Mouse (Mus musculus): Measurements from ENCODE around the gene Tra2a. TPM values are rescaled to one million over a fixed set of nuclear protein-coding genes. Genes with fewer than 3 reads are reported as not detected.
A peak's percentile ranks its signal among the peaks of the same experiment; 100 is the strongest.
"Not testable (repeated sequence)": the region's sequence is repeated elsewhere in the genome, so short reads cannot be mapped to it uniquely, and the experiment has no call there.

Gene Tra2a
- polyA plus RNA-seq, 1 experiment from 2014 or later: 60.1 TPM

DNA sequence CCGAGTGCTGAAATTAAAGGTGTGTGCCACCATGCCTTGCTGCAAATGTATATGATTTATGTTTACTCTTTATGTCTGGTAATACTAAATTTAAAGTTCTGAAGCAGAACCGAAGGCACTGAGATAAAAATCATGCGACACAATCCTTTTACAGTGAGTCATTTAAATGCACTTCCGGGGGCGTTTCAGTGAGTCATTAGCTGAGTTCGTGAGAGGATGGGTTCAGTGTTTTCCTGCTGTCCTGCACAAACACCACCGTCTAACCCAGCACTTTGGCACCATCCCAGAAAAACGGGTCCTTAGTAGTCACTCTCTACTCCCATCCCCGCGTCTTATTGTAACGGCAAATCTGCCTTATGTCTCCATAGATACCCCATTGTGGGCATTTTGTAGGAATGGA, 6.1 kb upstream of the Tra2a start:
- ATAC-seq (ENCODE audit: low FRiP score, low TSS enrichment): no peak
- Histone ChIP-seq H3K27me3 (ENCODE audit: control insufficient read depth, insufficient read depth, low read length) (no peaks in the 10 kb centered on the region), H3K36me3 (ENCODE audit: control insufficient read depth, insufficient read depth, low read length) (no peaks in the 10 kb centered on the region), H3K9ac (ENCODE audit: low read depth, low read length) (no peak overlapping the region), H3K4me1 (ENCODE audit: control insufficient read depth, insufficient read depth, low read length) (no peaks in the 10 kb centered on the region), H3K4me2 (replicated peaks; ENCODE audit: low read depth, low read length) (no peak overlapping the region), H3K27ac (ENCODE audit: low read depth, low read length) (no peak overlapping the region), H3K9me3 (ENCODE audit: control insufficient read depth, low read length) (no peaks in the 10 kb centered on the region), H3K4me3 (ENCODE audit: low read length) (no peak overlapping the region)
- 54% methylated on average over 11 of the region's 11 CpGs for WGBS

DNA sequence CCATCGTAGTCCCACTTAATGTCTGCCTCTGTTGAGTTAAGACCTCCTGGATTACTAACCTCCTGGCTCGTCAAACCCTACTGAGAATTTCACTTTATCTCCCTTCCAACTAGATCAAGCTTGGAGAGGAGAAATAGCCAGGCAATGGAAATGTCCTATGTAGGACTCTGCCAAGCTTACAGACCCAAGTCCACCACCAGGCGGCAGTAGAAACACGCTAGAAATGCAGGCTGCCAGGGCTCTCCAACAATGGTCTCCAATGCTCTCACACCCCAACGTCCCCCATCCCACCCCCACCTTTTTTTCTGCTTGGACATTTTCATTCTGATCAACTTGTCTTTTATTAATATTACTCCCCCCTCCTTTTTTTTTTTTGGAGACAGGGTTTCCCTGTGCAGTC, 5.4 kb upstream of the Tra2a start:
- H3K9ac ChIP-seq (ENCODE audit: low read depth, low read length): no peak overlapping the region
- WGBS: 25% methylated on average over 5 of the region's 5 CpGs
- no peaks in the 10 kb centered on the region for H3K27me3 ChIP-seq (ENCODE audit: control insufficient read depth, insufficient read depth, low read length)
- H3K4me3 ChIP-seq (ENCODE audit: low read length): no peak overlapping the region
- no peaks in the 10 kb centered on the region for H3K9me3 ChIP-seq (ENCODE audit: control insufficient read depth, low read length)
- no peaks in the 10 kb centered on the region for H3K4me1 ChIP-seq (ENCODE audit: control insufficient read depth, insufficient read depth, low read length)
- H3K4me2 ChIP-seq (replicated peaks; ENCODE audit: low read depth, low read length): no peak overlapping the region
- H3K27ac ChIP-seq (ENCODE audit: low read depth, low read length): no peak overlapping the region
- no peaks in the 10 kb centered on the region for H3K36me3 ChIP-seq (ENCODE audit: control insufficient read depth, insufficient read depth, low read length)
- peak; percentile 69; the same call in 1 of the 2 replicates for ATAC-seq (ENCODE audit: low FRiP score, low TSS enrichment)

DNA sequence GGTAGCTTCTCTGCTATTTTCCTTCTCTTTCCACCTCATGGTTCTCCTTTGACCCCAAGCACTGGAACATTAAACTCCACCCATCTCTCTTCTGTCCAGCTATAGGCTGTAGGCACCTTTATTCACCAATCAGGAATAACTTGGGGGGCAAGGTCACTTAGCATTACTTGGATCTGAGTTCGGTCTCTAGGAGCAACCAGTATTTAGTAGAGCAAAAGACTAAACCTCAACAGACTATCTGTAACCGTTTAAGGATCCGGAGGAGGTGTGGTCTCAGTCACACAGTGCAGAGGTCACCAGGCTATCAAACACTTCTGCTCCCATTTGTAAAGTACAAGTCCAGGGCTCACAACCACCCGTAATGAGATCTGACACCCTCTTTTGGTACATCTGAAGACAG, 3.9 kb upstream of the Tra2a start:
- no peaks in the 10 kb centered on the region for H3K36me3 ChIP-seq (ENCODE audit: control insufficient read depth, insufficient read depth, low read length)
- no peak for ATAC-seq (ENCODE audit: low FRiP score, low TSS enrichment)
- no peaks in the 10 kb centered on the region for H3K9me3 ChIP-seq (ENCODE audit: control insufficient read depth, low read length)
- H3K4me2 ChIP-seq (replicated peaks; ENCODE audit: low read depth, low read length): no peak overlapping the region
- H3K4me1 ChIP-seq (ENCODE audit: control insufficient read depth, insufficient read depth, low read length): no peaks in the 10 kb centered on the region
- H3K27me3 ChIP-seq (ENCODE audit: control insufficient read depth, insufficient read depth, low read length): no peaks in the 10 kb centered on the region
- no peak overlapping the region for H3K4me3 ChIP-seq (ENCODE audit: low read length)
- WGBS: 53% methylated on average over 4 of the region's 4 CpGs
- no peak overlapping the region for H3K27ac ChIP-seq (ENCODE audit: low read depth, low read length)
- H3K9ac ChIP-seq (ENCODE audit: low read depth, low read length): no peak overlapping the region

DNA sequence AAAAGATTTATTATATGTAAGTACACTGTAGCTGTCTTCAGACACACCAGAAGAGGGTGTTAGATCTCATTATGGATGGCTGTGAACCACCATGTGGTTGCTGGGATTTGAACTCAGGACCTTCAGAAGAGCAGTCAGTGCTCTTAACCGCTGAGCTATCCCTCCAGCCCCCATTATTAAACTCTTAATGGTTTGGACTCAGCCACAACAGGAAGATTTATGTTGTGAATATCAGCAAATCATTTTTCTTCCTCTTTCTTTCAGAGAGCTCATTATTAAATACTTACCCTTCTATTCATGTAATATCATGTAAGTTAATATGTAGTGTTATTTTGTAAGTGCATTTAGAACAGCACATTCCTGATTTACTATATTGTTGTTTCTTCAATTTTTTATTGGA, 1.4 kb upstream of the Tra2a start:
- not testable (repeated sequence) for H3K4me3 ChIP-seq (ENCODE audit: low read length); H3K9me3 ChIP-seq (ENCODE audit: control insufficient read depth, low read length); H3K27me3 ChIP-seq (ENCODE audit: control insufficient read depth, insufficient read depth, low read length); H3K9ac ChIP-seq (ENCODE audit: low read depth, low read length); ATAC-seq (ENCODE audit: low FRiP score, low TSS enrichment); H3K36me3 ChIP-seq (ENCODE audit: control insufficient read depth, insufficient read depth, low read length); H3K27ac ChIP-seq (ENCODE audit: low read depth, low read length); H3K4me2 ChIP-seq (replicated peaks; ENCODE audit: low read depth, low read length)
- H3K4me1 ChIP-seq (ENCODE audit: control insufficient read depth, insufficient read depth, low read length): peaks cover 15% of the 10 kb centered on the region
- WGBS: 100% methylated on average over 1 of the region's 1 CpGs

DNA sequence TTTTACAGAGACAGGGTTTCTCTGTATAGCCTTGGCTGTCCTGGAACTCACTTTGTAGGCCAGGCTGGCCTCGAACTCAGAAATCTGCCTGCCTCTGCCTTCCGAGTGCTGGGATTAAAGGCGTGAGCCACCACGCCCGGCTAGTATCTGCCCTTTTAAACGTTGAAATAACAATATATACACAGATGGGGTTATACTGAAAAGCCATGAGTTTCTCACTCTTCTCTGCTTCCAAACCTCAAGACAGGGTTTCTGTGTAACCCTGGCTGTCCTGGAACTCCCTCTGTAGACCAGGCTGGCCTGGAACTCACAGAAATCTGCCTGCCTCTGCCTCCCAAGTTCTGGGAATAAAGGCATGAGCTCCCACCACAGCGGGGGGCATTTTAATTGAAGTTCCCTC, 613 bp upstream of the Tra2a start:
- not testable (repeated sequence) for H3K4me2 ChIP-seq (replicated peaks; ENCODE audit: low read depth, low read length); H3K9me3 ChIP-seq (ENCODE audit: control insufficient read depth, low read length); ATAC-seq (ENCODE audit: low FRiP score, low TSS enrichment); H3K36me3 ChIP-seq (ENCODE audit: control insufficient read depth, insufficient read depth, low read length); H3K27ac ChIP-seq (ENCODE audit: low read depth, low read length); H3K27me3 ChIP-seq (ENCODE audit: control insufficient read depth, insufficient read depth, low read length)
- H3K9ac ChIP-seq (ENCODE audit: low read depth, low read length): peak overlapping the region; percentile 99; the same call in 1 of the 2 replicates
- H3K4me1 ChIP-seq (ENCODE audit: control insufficient read depth, insufficient read depth, low read length): peaks cover 22% of the 10 kb centered on the region
- WGBS: 92% methylated on average over 7 of the region's 7 CpGs
- H3K4me3 ChIP-seq (ENCODE audit: low read length): peak overlapping the region; percentile 99; the same call in 1 of the 2 replicates

DNA sequence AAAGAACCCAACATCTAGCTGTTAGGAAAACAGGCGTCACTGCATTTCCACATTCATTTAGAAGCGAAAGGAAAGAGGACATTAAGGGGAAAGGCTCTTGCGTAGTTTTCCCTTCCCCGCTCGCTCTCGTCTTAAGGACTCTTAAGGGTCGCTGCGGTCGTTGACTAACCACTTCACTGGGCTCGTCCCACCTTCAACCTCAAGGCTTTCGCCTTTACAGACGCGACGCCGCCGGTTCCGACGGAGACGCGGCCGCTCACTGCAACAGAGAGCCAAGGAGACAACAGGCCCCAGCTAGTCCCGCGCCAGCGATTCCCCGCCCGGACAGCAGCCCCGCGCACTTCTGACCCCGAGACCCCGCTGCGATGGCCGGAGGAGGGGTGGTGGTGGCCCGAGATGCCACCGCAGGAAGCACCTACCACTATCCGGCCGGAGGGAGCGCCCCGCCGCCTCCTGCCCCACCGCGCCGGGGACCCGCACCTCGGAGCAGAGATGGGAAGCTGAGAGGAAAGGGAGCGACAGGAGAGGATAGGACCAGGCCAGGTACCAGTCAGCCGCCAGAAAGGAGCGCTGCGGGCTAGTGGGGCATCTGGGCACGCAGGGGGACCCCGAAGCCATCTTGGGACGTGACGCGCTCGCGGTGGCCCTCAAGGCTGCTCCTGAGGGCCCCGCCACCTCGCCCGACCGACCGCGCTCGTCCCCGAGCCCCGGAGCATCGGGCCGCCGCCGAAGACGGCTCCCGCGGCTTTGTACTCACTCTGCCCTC, 569 bp downstream of the Tra2a start:
- peak overlapping the region; percentile 99 for H3K4me3 ChIP-seq (ENCODE audit: low read length)
- 0% methylated on average over 51 of the region's 71 CpGs for WGBS
- peaks cover 22% of the 10 kb centered on the region for H3K4me1 ChIP-seq (ENCODE audit: control insufficient read depth, insufficient read depth, low read length)
- peak overlapping the region; percentile 73 for H3K4me2 ChIP-seq (replicated peaks; ENCODE audit: low read depth, low read length)
- no peaks in the 10 kb centered on the region for H3K27me3 ChIP-seq (ENCODE audit: control insufficient read depth, insufficient read depth, low read length)
- no peaks in the 10 kb centered on the region for H3K9me3 ChIP-seq (ENCODE audit: control insufficient read depth, low read length)
- H3K36me3 ChIP-seq (ENCODE audit: control insufficient read depth, insufficient read depth, low read length): no peaks in the 10 kb centered on the region
- H3K27ac ChIP-seq (ENCODE audit: low read depth, low read length): peak overlapping the region; percentile 97
- ATAC-seq (ENCODE audit: low FRiP score, low TSS enrichment): peak; percentile 75
- H3K9ac ChIP-seq (ENCODE audit: low read depth, low read length): peak overlapping the region; percentile 99

DNA sequence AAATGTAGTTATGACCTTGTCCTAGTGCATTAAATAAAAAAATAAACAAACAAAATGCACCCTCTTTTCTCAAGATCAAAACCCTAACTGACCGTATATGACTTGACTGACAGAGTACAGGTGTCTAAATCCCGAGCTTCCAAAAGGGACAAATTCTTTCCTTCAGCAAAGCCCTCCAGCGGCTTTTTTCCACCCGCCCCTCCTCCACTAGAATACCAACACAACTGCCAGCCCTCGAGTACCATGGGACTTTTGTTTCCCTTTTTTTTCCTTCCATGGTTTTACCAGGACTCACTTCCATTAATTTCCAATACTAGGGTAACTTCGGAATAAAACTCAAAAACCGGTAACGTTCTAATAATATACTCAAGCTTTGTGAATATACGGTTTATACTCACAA, 1.4 kb downstream of the Tra2a start:
- Histone ChIP-seq H3K9me3 (ENCODE audit: control insufficient read depth, low read length) (no peaks in the 10 kb centered on the region), H3K4me2 (replicated peaks; ENCODE audit: low read depth, low read length) (peak overlapping the region; percentile 73), H3K27me3 (ENCODE audit: control insufficient read depth, insufficient read depth, low read length) (no peaks in the 10 kb centered on the region), H3K4me3 (ENCODE audit: low read length) (peak overlapping the region; percentile 99), H3K9ac (ENCODE audit: low read depth, low read length) (peak overlapping the region; percentile 99), H3K27ac (ENCODE audit: low read depth, low read length) (no peak overlapping the region), H3K4me1 (ENCODE audit: control insufficient read depth, insufficient read depth, low read length) (peaks cover 22% of the 10 kb centered on the region), H3K36me3 (ENCODE audit: control insufficient read depth, insufficient read depth, low read length) (no peaks in the 10 kb centered on the region)
- no peak for ATAC-seq (ENCODE audit: low FRiP score, low TSS enrichment)
- 2% methylated on average over 9 of the region's 9 CpGs for WGBS

DNA sequence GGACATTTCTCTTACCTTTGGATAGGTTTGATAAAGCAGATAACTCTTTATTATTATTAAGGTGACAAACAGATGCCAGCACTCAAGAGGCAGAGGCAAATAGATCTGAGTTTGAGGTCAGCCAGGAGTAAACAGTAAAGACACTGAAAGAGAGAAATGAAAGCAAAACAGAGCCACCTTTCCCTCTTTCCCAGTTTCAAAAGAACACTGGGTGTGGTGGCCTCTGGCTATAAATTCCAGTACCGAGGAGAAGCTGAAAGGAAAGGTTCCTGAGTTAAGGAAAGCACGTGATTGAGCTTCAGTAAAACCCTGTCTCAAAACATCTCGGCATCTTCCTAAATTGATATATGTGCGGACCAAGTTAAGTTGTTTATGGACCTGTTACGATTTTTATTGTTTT, 4.1 kb downstream of the Tra2a start:
- ATAC-seq (ENCODE audit: low FRiP score, low TSS enrichment): no peak
- Histone ChIP-seq H3K4me3 (ENCODE audit: low read length) (no peak overlapping the region), H3K27me3 (ENCODE audit: control insufficient read depth, insufficient read depth, low read length) (no peaks in the 10 kb centered on the region), H3K9me3 (ENCODE audit: control insufficient read depth, low read length) (no peaks in the 10 kb centered on the region), H3K4me1 (ENCODE audit: control insufficient read depth, insufficient read depth, low read length) (peaks cover 22% of the 10 kb centered on the region), H3K4me2 (replicated peaks; ENCODE audit: low read depth, low read length) (no peak overlapping the region), H3K36me3 (ENCODE audit: control insufficient read depth, insufficient read depth, low read length) (no peaks in the 10 kb centered on the region), H3K27ac (ENCODE audit: low read depth, low read length) (no peak overlapping the region), H3K9ac (ENCODE audit: low read depth, low read length) (no peak overlapping the region)
- 17% methylated on average over 5 of the region's 5 CpGs for WGBS

DNA sequence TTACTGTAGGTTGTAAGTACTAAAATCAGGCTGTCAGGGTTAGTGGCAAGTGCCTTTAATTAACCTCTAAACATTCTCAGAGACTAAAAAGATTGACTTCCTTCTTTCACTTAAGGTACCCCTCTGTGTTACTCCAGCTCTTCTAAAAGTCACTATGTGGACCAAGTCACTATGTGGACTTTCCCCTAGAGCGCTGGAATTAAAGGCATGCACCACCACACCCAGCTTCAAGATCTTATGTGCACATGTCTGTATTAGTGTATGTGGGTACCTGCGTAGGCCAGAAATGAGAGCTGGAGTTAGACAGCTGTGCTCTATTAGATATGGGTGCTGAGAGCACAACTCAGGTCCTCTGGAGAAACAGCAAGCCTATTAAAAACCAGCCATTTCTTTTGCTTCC, 6.0 kb downstream of the Tra2a start:
- no peaks in the 10 kb centered on the region for H3K27me3 ChIP-seq (ENCODE audit: control insufficient read depth, insufficient read depth, low read length)
- no peaks in the 10 kb centered on the region for H3K36me3 ChIP-seq (ENCODE audit: control insufficient read depth, insufficient read depth, low read length)
- no peak for ATAC-seq (ENCODE audit: low FRiP score, low TSS enrichment)
- H3K4me1 ChIP-seq (ENCODE audit: control insufficient read depth, insufficient read depth, low read length): peaks cover 22% of the 10 kb centered on the region
- H3K4me2 ChIP-seq (replicated peaks; ENCODE audit: low read depth, low read length): no peak overlapping the region
- no peaks in the 10 kb centered on the region for H3K9me3 ChIP-seq (ENCODE audit: control insufficient read depth, low read length)
- 99% methylated on average over 2 of the region's 2 CpGs for WGBS
- H3K4me3 ChIP-seq (ENCODE audit: low read length): no peak overlapping the region
- no peak overlapping the region for H3K9ac ChIP-seq (ENCODE audit: low read depth, low read length)
- no peak overlapping the region for H3K27ac ChIP-seq (ENCODE audit: low read depth, low read length)

All from kidney, embryonic 14.5 days (tissue).